Mouse (Mus musculus): Measurements from ENCODE around the gene Phf23.

The Phf23 gene

DNA sequence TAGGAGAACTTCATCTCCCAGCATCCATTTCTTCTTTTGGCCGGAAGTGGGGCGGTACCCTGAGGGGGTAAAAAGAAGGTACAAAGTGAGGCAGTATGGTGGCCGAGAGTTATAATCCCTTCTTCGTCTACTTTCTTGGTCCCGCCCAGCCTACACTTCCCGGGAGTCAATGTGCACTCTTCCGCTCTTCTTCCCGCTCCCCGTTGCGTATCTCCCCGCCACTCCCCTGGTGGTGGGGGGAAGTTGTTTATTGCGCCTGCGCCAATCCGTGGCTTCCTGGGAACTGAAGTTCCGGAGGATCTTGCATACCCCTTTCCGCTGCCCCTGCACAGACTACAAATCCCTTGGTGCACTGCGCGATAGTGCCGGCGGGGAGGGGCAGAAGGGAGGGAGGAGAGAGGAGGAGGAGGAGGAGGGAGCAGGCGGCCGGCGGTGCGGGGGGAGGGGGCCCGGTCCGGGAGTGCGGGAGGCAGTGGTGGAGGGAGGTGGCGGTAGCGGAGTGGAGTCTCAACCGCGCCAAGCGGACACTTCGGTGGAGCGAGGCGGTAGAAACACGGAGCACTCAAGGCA lies at the start of gene Phf23:
Gene Phf23 (plus strand): TSS at position 387 of the 570 bp plus-strand sequence.
- Histone ChIP-seq H3K9me3 (ENCODE audit: low read length) (no peaks in the 10 kb centered on the region), H3K27me3 (ENCODE audit: insufficient read depth, low read length) (no peaks in the 10 kb centered on the region), H3K36me3 (ENCODE audit: insufficient read depth, low read length) (peaks cover 52% of the 10 kb centered on the region), H3K4me3 (replicated peaks; ENCODE audit: low read length) (peak within 1 kb of the TSS; percentile 100), H3K4me1 (replicated peaks; ENCODE audit: low read depth, low read length) (peaks cover 57% of the 10 kb centered on the region)
- TF ChIP-seq POU5F1 (IDR thresholded peaks at IDR 0.05; ENCODE audit: borderline replicate concordance, low read length) (no peak), NANOG (IDR thresholded peaks at IDR 0.05; ENCODE audit: borderline replicate concordance, low read length) (no peak), CTCF (conservative IDR thresholded peaks at IDR 0.05; ENCODE audit: low read length) (no peak)

DNA sequence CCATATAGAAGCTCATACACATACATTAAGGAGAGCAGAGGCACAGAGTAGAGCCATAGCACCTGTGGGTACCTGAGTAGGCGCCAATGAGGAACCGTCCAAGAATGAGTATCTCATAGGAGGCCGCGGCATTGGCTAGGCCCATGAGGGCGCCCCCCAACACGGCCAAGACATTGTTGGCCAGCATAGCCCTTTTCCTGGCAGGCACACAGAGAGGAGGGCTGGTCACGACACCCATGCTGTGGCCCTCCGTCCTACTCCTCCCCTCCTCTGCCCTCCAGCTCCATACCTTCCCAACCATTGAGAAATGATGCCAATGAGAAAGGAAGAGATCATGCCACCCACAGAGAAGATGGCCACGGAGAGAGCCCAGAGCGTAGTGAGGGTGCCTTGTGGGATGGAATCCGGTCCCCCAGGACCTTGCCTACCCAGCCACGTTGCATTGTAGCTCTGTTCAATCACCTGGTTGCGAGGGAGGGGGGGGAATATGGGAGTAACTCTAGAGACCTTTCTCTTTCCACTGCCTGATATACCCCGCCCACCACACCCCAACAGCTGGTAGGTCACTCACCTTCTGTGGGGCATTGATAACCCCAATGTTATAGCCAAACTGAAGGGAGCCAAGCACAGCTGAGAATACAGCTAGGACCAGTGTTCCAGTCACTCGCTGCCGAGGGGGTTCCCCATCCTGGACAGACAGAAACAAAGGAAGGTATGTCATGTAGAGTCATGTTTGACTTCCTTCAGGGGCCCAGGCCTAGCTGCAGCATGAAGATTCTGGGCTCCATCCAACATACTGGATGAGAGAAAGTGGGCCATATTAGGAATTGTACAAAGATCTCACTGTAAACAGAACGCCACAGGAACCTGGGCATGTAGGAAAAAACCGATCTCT lies 49.3 kb upstream of the Phf23 start:
- H3K9me3 ChIP-seq (ENCODE audit: low read length) = no peaks in the 10 kb centered on the region
- TF ChIP-seq CTCF (conservative IDR thresholded peaks at IDR 0.05; ENCODE audit: low read length) (no peak), NANOG (IDR thresholded peaks at IDR 0.05; ENCODE audit: borderline replicate concordance, low read length) (no peak), POU5F1 (IDR thresholded peaks at IDR 0.05; ENCODE audit: borderline replicate concordance, low read length) (no peak)
- 0 out of 2 replicates have a peak overlapping the region, but pooled peaks have one; percentile 20 for H3K4me3 ChIP-seq (replicated peaks; ENCODE audit: low read length)
- H3K27me3 ChIP-seq (ENCODE audit: insufficient read depth, low read length) = peaks cover 48% of the 10 kb centered on the region
- peaks cover 11% of the 10 kb centered on the region for H3K36me3 ChIP-seq (ENCODE audit: insufficient read depth, low read length)
- peaks cover 62% of the 10 kb centered on the region for H3K4me1 ChIP-seq (replicated peaks; ENCODE audit: low read depth, low read length)

DNA sequence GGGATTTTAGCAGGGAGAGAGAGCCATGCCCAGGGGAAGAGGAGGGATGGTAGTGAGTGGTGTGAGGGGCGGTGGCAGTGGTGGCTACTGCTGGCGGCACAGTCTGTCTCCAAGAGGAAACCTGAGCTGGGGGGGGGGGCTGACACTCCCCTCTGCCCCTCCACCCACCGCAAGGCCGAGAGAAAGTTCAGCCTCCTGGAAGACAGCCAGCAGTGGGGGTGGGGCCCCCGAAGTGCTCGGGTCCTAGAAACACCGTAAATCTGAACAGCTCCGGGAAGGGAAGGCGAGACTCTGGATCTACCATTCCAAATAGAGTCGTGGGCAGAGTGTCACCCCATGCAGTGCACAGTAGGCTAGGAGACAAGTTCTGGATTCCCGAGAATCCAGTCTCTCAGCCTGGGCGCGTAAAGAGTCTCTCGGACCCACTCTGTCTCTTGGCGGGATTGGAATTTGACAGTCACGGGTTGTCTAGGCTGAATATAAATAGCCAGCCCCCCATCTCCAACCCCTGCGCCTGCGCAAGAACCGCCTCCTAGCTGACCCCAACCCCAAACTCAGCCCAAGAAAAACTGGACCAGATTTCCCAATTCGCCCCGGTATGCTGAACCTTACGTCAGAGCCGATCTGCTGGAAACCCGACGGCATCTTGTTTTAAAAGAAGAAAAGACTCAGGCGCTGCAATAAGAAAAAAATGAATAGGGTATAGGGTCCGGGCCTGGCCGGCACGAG lies 48.1 kb upstream of the Phf23 start:
- H3K4me1 ChIP-seq (replicated peaks; ENCODE audit: low read depth, low read length) = peaks cover 60% of the 10 kb centered on the region
- peaks cover 52% of the 10 kb centered on the region for H3K27me3 ChIP-seq (ENCODE audit: insufficient read depth, low read length)
- peaks cover 11% of the 10 kb centered on the region for H3K36me3 ChIP-seq (ENCODE audit: insufficient read depth, low read length)
- H3K9me3 ChIP-seq (ENCODE audit: low read length) = no peaks in the 10 kb centered on the region
- TF ChIP-seq CTCF (conservative IDR thresholded peaks at IDR 0.05; ENCODE audit: low read length) (no peak), NANOG (IDR thresholded peaks at IDR 0.05; ENCODE audit: borderline replicate concordance, low read length) (no peak), POU5F1 (IDR thresholded peaks at IDR 0.05; ENCODE audit: borderline replicate concordance, low read length) (no peak)
- peak overlapping the region; percentile 82 for H3K4me3 ChIP-seq (replicated peaks; ENCODE audit: low read length)

DNA sequence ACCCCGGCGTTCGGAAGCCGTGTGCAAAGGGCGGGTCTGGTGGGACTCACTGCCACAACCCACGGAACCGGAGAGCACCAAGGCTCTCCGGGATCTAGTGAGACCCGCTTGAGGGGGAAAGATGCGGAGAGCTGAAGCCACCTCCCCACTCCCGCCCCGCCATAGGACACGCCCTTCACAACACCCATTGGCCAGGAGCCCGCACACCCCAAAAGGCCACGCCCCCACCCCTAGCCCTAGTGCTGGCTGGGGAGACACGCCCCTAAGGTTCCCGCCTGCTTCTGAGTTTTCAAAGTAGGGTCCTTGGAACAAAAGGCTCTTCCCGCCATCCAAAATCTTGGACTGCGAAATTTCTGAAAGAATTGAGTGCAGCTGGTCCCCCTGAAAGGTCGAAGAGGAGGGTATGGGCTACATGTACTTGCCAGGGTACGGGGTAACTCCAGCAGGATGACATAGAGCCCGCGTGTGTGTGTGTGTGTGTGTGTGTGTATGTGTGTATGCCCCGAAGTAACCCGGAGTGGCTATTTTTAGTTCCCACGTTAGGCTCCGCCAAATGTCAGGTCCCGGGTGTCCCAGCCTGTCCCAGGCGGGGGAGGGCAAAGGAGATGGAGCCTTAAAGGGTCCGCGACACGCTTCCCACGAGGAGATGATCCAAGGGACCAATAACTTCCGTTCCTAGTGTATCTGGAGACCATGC lies 47.4 kb upstream of the Phf23 start, which contains the start of gene Slc2a4:
Gene Slc2a4 (minus strand): TSS at position 123 of the 697 bp plus-strand sequence.
- TF ChIP-seq NANOG (IDR thresholded peaks at IDR 0.05; ENCODE audit: borderline replicate concordance, low read length) = no peak
- no peak for TF ChIP-seq CTCF (conservative IDR thresholded peaks at IDR 0.05; ENCODE audit: low read length)
- no peak for TF ChIP-seq POU5F1 (IDR thresholded peaks at IDR 0.05; ENCODE audit: borderline replicate concordance, low read length)
- Histone ChIP-seq H3K9me3 (ENCODE audit: low read length) (no peaks in the 10 kb centered on the region), H3K4me1 (replicated peaks; ENCODE audit: low read depth, low read length) (peaks cover 53% of the 10 kb centered on the region), H3K36me3 (ENCODE audit: insufficient read depth, low read length) (peaks cover 11% of the 10 kb centered on the region), H3K27me3 (ENCODE audit: insufficient read depth, low read length) (peaks cover 47% of the 10 kb centered on the region), H3K4me3 (replicated peaks; ENCODE audit: low read length) (peak within 1 kb of the TSS; percentile 82)

DNA sequence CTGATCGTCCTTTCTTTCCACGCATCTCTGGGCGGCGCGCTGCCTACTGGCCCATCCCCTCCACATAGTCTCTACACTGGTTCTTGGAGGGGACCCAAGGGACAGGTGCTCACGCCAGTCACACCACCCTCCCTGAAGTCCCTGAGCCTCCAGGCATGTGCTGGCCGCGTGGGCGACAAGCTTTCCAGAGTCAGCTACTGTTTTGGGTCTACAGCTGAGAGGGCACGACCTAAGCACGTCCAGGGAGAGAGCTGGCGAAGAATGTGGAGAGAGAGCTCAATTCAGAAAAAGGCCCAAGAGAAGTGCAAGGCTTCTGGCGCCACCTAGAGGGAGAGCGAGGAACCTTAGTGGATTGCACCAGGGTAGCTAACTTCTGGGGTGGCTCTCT lies 46.8 kb upstream of the Phf23 start:
- no peak for TF ChIP-seq POU5F1 (IDR thresholded peaks at IDR 0.05; ENCODE audit: borderline replicate concordance, low read length)
- TF ChIP-seq CTCF (conservative IDR thresholded peaks at IDR 0.05; ENCODE audit: low read length) = peak; percentile 91
- Histone ChIP-seq H3K9me3 (ENCODE audit: low read length) (no peaks in the 10 kb centered on the region), H3K4me3 (replicated peaks; ENCODE audit: low read length) (peak overlapping the region; percentile 82), H3K27me3 (ENCODE audit: insufficient read depth, low read length) (peaks cover 47% of the 10 kb centered on the region), H3K4me1 (replicated peaks; ENCODE audit: low read depth, low read length) (peaks cover 49% of the 10 kb centered on the region), H3K36me3 (ENCODE audit: insufficient read depth, low read length) (peaks cover 11% of the 10 kb centered on the region)

GRCm38 (mm10) chr11:69950807-69951459 lies 44.6 kb upstream of the Phf23 start:
- Histone ChIP-seq H3K9me3 (ENCODE audit: low read length) (no peaks in the 10 kb centered on the region), H3K4me3 (replicated peaks; ENCODE audit: low read length) (no peak overlapping the region), H3K36me3 (ENCODE audit: insufficient read depth, low read length) (no peaks in the 10 kb centered on the region), H3K27me3 (ENCODE audit: insufficient read depth, low read length) (peaks cover 32% of the 10 kb centered on the region), H3K4me1 (replicated peaks; ENCODE audit: low read depth, low read length) (peaks cover 27% of the 10 kb centered on the region)
- TF ChIP-seq CTCF (conservative IDR thresholded peaks at IDR 0.05; ENCODE audit: low read length) (peak; percentile 38), POU5F1 (IDR thresholded peaks at IDR 0.05; ENCODE audit: borderline replicate concordance, low read length) (no peak), NANOG (IDR thresholded peaks at IDR 0.05; ENCODE audit: borderline replicate concordance, low read length) (no peak)

DNA sequence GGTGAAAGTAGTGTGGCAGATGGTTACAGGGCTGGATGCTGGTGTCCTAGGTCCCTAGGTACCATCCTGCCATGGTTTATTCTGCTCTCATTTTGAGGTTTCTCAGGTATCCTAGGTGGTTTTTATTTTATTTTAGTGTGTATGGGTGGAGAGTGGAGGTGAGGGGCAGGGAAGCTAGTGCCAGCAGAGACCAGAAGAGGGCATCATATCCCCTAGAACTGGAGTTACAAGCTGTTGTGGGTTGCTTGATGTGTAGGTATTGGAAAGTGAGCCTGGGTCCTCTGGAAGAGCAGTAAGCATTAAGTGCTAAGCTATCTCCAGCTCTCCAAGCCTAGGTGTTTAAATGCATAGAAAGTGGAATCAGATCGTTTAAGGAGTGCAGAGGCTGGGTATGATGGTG lies 43.3 kb upstream of the Phf23 start:
- H3K4me3 ChIP-seq (replicated peaks; ENCODE audit: low read length) = no peak overlapping the region
- no peaks in the 10 kb centered on the region for H3K9me3 ChIP-seq (ENCODE audit: low read length)
- H3K4me1 ChIP-seq (replicated peaks; ENCODE audit: low read depth, low read length) = peaks cover 14% of the 10 kb centered on the region
- H3K27me3 ChIP-seq (ENCODE audit: insufficient read depth, low read length) = peaks cover 21% of the 10 kb centered on the region
- peak; percentile 10; the same call in 1 of the 2 replicates for TF ChIP-seq CTCF (conservative IDR thresholded peaks at IDR 0.05; ENCODE audit: low read length)
- TF ChIP-seq POU5F1 (IDR thresholded peaks at IDR 0.05; ENCODE audit: borderline replicate concordance, low read length) = no peak
- H3K36me3 ChIP-seq (ENCODE audit: insufficient read depth, low read length) = no peaks in the 10 kb centered on the region

Measured in E14TG2a.4 (cell line).